Mouse (Mus musculus) heart, embryonic 10.5 days (tissue): ENCODE measurements around the gene Shb. TPM values are rescaled to one million over a fixed set of nuclear protein-coding genes. Genes with fewer than 3 reads are reported as not detected.
"Not testable (repeated sequence)": the region's sequence is repeated elsewhere in the genome, so short reads cannot be mapped to it uniquely, and the experiment has no call there.

Source experiments
- DNase-seq: peaks from one replicate; pipeline ENCODE4 v3.0.0-alpha.2; 2017; ENCODE audit warnings: low spot score
- H3K27ac ChIP-seq: fragments of 300-500 bp; sonication (generic); 2 replicates; pipeline ENCODE4 v1.5.1; 2016; ENCODE audit warnings: mild to moderate bottlenecking
- H3K27me3 ChIP-seq: fragments of 300-500 bp; sonication (generic); 2 replicates; pipeline ENCODE4 v1.6.1; 2016; ENCODE audit warnings: mild to moderate bottlenecking; ENCODE audit not compliant: poor library complexity, insufficient read depth, severe bottlenecking
- H3K36me3 ChIP-seq: fragments of 300-500 bp; sonication (generic); 2 replicates; pipeline ENCODE4 v1.6.1; 2016; ENCODE audit warnings: mild to moderate bottlenecking, moderate library complexity
- H3K4me1 ChIP-seq: fragments of 300-500 bp; sonication (generic); 2 replicates; pipeline ENCODE4 v1.6.1; 2016; ENCODE audit warnings: mild to moderate bottlenecking
- H3K4me3 ChIP-seq: fragments of 300-500 bp; sonication (generic); 2 replicates; pipeline ENCODE4 v1.5.1; 2016; ENCODE audit warnings: mild to moderate bottlenecking, moderate library complexity
- H3K9me3 ChIP-seq: fragments of 300-500 bp; sonication (generic); 2 replicates; pipeline ENCODE4 v1.6.1; 2016; ENCODE audit warnings: mild to moderate bottlenecking, moderate library complexity
- WGBS: fragments of 180-500 bp; shearing (Covaris S2); methylation state at CpG from one replicate; pipeline ENCODE4 v1.1.7; 2016; 5-methylcytosine and 5-hydroxymethylcytosine counted together
- polyA plus RNA-seq: library from polyadenylated mRNA; unstranded; fragments of >200 nt; fragmentation: Nextera tagmentation; extraction: Ambion mirVana; gene quantifications from 2 replicates; pipeline ENCODE4 v1.2.1, GENCODE M21; 2016

Shb gene
- polyA plus RNA-seq, 1 experiment from 2014 or later, result 8.2 TPM

DNA sequence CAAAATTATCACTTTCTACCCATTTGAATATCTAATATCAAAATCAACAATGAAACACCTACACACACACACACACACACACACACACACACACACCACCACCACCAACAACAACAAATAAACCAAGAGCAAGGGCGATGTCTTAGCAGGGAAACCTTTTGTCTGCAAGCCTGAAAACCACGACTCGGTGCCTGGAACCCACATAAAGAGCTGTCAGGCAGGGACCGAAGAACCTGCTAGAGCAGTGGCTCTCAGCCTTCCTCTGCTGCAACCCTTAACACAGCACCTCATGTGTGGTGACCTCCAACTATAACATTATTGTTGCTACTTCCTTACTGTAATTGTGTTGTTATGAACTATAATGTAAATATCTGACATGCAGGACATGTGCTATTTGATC lies 130.0 kb downstream of the Shb start:
- no peaks in the 10 kb centered on the region for H3K9me3 ChIP-seq
- no peak for DNase-seq
- H3K36me3 ChIP-seq, result peaks cover 68% of the 10 kb centered on the region
- no peaks in the 10 kb centered on the region for H3K27me3 ChIP-seq
- H3K4me3 ChIP-seq, result no peak overlapping the region
- 91% methylated on average over 4 of the region's 4 CpGs for WGBS
- H3K4me1 ChIP-seq, result peaks cover 24% of the 10 kb centered on the region
- H3K27ac ChIP-seq, result no peak overlapping the region

DNA sequence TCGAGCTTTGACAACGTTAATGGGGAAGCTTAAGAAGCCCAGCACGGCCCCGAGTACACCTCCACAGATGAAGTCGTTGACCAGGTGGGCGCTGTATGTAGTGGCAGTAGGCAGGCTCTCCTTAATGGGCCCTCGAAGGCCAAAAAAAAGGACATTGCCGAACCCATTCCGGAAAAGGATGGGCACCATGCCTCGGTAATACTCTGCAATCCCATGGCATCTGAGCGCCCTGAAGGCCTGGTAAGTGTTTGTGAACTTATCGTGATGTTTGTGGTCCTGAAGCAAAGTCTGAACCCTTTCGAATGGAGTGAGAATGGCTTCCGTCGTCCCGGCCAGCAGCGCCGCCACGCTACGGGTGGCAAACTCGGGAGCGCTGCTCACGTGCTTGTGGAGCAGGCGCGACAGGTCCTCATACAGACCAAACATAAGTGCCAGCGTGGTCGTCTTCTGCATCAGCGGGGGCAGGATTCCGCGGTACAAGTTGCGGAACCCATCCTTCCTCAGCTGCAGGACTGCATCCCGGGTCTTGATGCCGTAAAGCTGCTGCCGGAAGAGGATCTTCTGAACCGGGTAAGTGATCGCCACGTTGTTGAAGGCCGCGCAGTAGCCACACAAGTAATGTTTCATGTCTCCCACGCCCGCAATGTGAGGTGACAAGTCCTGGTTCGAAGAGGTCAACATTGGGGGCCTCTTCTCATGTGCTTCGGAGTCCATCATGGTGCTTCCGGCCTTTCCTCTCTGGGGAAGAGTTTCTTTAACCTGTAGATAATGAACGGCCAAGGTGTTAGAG lies 132.7 kb downstream of the Shb start:
- Histone ChIP-seq H3K36me3 (peaks cover 84% of the 10 kb centered on the region), H3K4me1 (peaks cover 14% of the 10 kb centered on the region), H3K4me3 (no peak overlapping the region), H3K9me3 (no peaks in the 10 kb centered on the region), H3K27me3 (no peaks in the 10 kb centered on the region), H3K27ac (no peak overlapping the region)
- WGBS, result 94% methylated on average over 45 of the region's 45 CpGs
- no peak for DNase-seq

DNA sequence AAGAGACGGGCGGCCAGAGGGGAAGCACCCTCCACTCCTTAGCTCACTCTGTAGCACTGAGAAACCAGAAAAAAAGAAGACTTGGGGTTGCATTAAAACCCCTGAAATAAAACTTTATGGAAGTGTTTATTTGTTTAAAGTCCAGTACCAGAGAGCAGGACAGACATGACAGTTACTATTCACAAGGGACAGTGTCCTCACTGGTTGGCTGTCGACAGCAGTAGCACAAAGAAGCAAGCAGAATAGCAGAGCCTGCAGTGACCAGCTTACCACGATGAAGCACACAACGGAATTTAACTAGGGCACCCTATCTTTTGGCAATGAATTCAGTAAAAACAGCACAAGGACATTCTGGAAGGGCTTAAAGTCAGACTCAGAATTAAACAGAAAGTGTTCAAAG lies 134.0 kb downstream of the Shb start:
- H3K27me3 ChIP-seq, H3K4me1 ChIP-seq, H3K4me3 ChIP-seq, H3K27ac ChIP-seq, DNase-seq, H3K9me3 ChIP-seq: not testable (repeated sequence)
- peaks cover 71% of the 10 kb centered on the region for H3K36me3 ChIP-seq
- WGBS, result 87% methylated on average over 5 of the region's 5 CpGs

GRCm38 (mm10) chr4:45396211-45396610 lies 136.1 kb downstream of the Shb start:
- H3K9me3 ChIP-seq, H3K4me3 ChIP-seq, H3K27me3 ChIP-seq, H3K27ac ChIP-seq, H3K4me1 ChIP-seq, DNase-seq: not testable (repeated sequence)
- peaks cover 52% of the 10 kb centered on the region for H3K36me3 ChIP-seq
- 92% methylated on average over 6 of the region's 6 CpGs for WGBS

GRCm38 (mm10) chr4:45393658-45394057 lies 138.6 kb downstream of the Shb start:
- H3K4me3 ChIP-seq, result no peak overlapping the region
- no peaks in the 10 kb centered on the region for H3K27me3 ChIP-seq
- peaks cover 29% of the 10 kb centered on the region for H3K36me3 ChIP-seq
- DNase-seq, result no peak
- H3K4me1 ChIP-seq, result no peaks in the 10 kb centered on the region
- H3K9me3 ChIP-seq, result no peaks in the 10 kb centered on the region
- H3K27ac ChIP-seq, result no peak overlapping the region
- WGBS, result 86% methylated on average over 5 of the region's 5 CpGs

DNA sequence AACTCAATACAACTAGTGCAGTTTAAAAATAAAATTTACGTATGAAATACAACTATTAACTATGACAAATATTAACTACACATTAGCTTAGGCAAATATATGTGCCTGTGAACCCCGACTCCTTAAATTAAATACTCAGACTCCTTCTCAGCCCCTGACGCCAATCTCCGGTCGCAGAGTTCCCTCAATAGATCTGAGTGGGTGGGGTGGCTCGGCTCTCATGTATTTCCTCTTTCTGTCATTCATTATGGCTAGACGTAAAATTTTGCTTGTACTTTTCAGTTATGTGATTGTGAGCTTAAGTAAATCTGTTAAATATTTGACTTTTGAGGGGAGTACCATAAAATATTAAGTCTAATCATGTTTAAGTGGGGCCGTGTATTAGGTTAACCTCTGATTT lies 139.3 kb downstream of the Shb start:
- no peaks in the 10 kb centered on the region for H3K4me1 ChIP-seq
- no peaks in the 10 kb centered on the region for H3K27me3 ChIP-seq
- no peak overlapping the region for H3K4me3 ChIP-seq
- no peaks in the 10 kb centered on the region for H3K9me3 ChIP-seq
- DNase-seq, result no peak
- no peak overlapping the region for H3K27ac ChIP-seq
- H3K36me3 ChIP-seq, result peaks cover 23% of the 10 kb centered on the region
- 86% methylated on average over 8 of the region's 8 CpGs for WGBS

GRCm38 (mm10) chr4:45392572-45392971 lies 139.7 kb downstream of the Shb start:
- DNase-seq, result no peak
- no peak overlapping the region for H3K27ac ChIP-seq
- WGBS, result 71% methylated on average over 11 of the region's 11 CpGs
- peaks cover 19% of the 10 kb centered on the region for H3K36me3 ChIP-seq
- H3K27me3 ChIP-seq, result no peaks in the 10 kb centered on the region
- no peaks in the 10 kb centered on the region for H3K4me1 ChIP-seq
- no peaks in the 10 kb centered on the region for H3K9me3 ChIP-seq
- no peak overlapping the region for H3K4me3 ChIP-seq

- WGBS, result 70% methylated on average over 4 of the region's 4 CpGs
- Histone ChIP-seq H3K27ac (no peak overlapping the region), H3K4me3 (no peak overlapping the region), H3K4me1 (no peaks in the 10 kb centered on the region), H3K36me3 (peaks cover 14% of the 10 kb centered on the region), H3K27me3 (no peaks in the 10 kb centered on the region), H3K9me3 (no peaks in the 10 kb centered on the region)
- no peak for DNase-seq
Measured at GRCm38 (mm10) chr4:45392099-45392498, 140.2 kb downstream of the Shb start.

- 90% methylated on average over 5 of the region's 5 CpGs for WGBS
- H3K27me3 ChIP-seq, H3K36me3 ChIP-seq, H3K27ac ChIP-seq, H3K9me3 ChIP-seq, H3K4me3 ChIP-seq, H3K4me1 ChIP-seq, DNase-seq: not testable (repeated sequence)
Measured at GRCm38 (mm10) chr4:45387296-45387695, 145.0 kb downstream of the Shb start.

- not testable (repeated sequence) for H3K9me3 ChIP-seq, DNase-seq, H3K27me3 ChIP-seq, H3K4me1 ChIP-seq, H3K36me3 ChIP-seq, H3K27ac ChIP-seq, H3K4me3 ChIP-seq
- WGBS, result 54% methylated on average over 2 of the region's 2 CpGs
Measured at GRCm38 (mm10) chr4:45382133-45382532, 150.1 kb downstream of the Shb start.

DNA sequence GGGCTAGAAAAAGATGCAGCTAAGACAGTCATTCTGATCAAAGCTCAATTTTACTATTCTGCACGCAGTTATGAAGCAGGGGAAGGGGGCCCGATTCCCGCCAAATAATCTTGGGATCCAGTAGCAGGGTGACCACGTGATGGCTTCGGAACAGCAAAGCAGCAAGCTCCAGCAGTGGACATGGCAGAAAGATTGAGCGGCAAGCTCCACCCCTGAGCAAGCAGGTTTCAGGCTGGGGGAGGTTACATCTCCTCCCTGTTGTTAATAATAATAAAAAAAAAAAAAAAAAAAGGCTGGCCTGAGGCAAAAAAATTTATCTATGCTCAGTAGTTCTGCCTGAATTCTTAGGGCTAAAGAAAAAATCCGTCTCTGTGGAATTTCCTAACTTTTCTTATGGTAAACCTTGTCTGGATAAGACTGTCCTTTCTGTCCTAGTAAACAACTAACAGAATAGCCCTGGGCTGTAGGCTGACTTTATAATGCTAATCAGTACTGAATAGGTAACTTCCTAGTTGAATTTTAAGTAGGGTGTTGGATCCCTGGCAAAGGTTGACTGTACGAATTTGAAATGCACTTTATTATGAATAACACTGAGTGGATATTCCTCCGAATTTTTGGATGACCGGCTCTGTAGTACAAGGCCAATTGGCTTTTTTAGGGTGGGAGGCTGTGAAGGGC lies 151.2 kb downstream of the Shb start:
- not testable (repeated sequence) for H3K27me3 ChIP-seq, H3K27ac ChIP-seq, H3K4me1 ChIP-seq, H3K9me3 ChIP-seq, H3K4me3 ChIP-seq, DNase-seq
- H3K36me3 ChIP-seq, result peaks cover 20% of the 10 kb centered on the region
- WGBS, result 88% methylated on average over 10 of the region's 10 CpGs

- H3K27ac ChIP-seq, result no peak overlapping the region
- no peak overlapping the region for H3K4me3 ChIP-seq
- H3K36me3 ChIP-seq, result peaks cover 59% of the 10 kb centered on the region
- no peak for DNase-seq
- H3K9me3 ChIP-seq, result no peaks in the 10 kb centered on the region
- H3K27me3 ChIP-seq, result no peaks in the 10 kb centered on the region
- WGBS, result 83% methylated on average over 4 of the region's 4 CpGs
- no peaks in the 10 kb centered on the region for H3K4me1 ChIP-seq
Measured at GRCm38 (mm10) chr4:45376573-45376972, 155.7 kb downstream of the Shb start.

GRCm38 (mm10) chr4:45374879-45375278 lies 157.4 kb downstream of the Shb start:
- Histone ChIP-seq H3K4me3 (no peak overlapping the region), H3K9me3 (no peaks in the 10 kb centered on the region), H3K36me3 (peaks cover 75% of the 10 kb centered on the region), H3K27me3 (no peaks in the 10 kb centered on the region), H3K4me1 (no peaks in the 10 kb centered on the region), H3K27ac (no peak overlapping the region)
- 85% methylated on average over 5 of the region's 5 CpGs for WGBS
- no peak for DNase-seq
